Mouse (Mus musculus): ENCODE data around the gene Odf3l2.

The Odf3l2 gene

DNA sequence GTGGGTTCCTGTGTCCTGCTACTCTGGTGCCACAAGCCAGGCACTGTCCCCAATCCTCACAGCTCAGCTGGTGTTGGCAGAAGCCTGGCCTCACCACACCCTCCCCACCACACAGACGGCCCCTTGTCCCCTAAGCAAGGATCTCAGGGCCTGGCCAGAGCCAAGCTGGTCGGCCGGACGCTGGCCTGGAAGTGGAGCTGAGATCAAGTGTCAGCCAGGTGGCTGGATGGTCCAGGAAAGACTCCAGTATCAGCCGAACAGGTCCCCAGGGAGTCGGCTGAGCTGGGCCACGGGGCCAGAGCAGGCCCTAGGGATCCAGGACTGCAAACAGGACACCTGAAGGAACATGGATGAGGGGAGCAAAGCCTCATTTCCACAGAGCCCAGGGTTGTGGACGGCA, at the start of gene Odf3l2:
Gene Odf3l2, minus strand, starts transcription at position 28 of the 400 bp plus-strand sequence.
- in situ Hi-C loops (cut with MseI, MboI): loop anchor here in 1 of 2 experiments (5.0 kb wide), 1 partner anchor 48 kb away; no protein-coding TSS in a partner anchor

DNA sequence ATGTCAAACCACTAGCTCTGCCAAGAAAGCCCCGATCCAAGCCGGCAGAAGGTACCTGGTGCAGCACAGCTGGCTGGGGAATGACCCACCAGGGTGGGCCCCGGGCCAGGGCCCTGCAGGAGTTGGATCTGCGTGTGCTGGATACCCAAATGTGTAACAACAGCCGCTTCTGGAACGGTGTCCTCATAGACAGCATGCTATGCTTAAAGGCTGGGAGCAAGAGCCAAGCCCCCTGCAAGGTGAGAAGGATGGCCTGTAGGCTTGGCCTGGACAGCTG, 48.8 kb upstream of the Odf3l2 start:
- in situ Hi-C loops (cut with MseI, MboI): no loop called here

DNA sequence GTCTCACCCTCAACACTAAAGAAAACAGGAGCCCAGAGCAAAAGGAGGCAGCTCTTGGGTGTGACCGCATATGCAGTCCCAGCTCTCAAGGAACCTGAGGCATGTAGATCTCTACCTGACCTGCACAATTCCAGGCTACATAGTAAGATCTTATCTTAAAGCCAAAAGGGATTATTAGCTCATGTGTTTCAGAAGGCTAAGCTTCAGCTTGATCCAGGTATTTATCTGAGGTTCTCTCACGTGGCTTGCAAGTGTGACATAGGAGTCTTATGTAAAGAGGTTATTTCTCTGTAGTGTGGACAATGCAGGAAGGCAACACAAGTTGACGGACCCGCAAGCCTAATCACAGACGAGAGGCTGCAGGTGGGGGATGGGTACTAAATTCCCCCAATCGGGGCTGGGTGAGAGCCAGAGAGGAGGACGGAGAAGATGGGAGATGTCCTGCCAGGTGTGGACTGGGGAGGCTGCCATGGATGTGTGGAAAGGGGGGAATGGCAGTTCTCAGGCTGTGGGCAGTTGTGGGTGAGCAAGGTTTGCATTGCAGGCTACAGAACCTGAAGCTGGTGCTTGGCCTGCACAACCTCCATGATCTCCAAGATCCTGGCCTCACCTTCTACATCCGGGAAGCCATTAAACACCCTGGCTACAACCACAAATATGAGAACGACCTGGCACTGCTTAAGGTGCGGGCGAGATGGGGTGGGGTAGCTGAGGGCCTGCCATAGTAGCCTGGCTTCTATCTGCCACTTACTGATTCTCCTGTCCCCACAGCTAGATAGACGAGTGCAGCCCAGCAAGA, 48.2 kb upstream of the Odf3l2 start:
- in situ Hi-C loops (cut with MseI, MboI): no loop called here

DNA sequence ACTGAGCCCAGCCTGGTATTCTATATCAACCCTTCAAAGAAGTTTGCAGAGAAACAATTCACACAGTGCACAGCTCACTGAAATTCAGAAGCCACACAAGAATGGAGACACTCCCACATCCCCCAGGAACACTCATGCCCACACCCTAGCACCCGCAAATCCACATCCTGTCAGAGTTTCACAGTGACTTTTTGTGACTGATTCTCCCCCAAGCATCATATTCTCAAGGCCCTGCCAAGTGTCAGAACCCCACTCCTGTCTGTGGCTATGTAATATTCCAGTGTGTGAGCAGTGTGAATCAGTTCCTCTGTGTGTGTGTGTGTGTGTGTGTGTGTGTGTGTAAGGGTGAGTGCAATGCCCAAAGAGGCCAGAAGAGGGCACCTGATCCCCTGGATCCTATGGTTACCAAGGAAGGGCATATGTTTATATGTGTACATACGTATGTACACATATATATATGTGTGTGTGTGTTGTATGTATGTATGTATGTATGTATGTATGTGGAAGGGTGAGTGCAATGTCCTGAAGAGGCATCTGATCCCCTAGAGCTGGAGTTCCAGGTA, 46.5 kb upstream of the Odf3l2 start:
- in situ Hi-C loops (cut with MseI, MboI): no loop called here

DNA sequence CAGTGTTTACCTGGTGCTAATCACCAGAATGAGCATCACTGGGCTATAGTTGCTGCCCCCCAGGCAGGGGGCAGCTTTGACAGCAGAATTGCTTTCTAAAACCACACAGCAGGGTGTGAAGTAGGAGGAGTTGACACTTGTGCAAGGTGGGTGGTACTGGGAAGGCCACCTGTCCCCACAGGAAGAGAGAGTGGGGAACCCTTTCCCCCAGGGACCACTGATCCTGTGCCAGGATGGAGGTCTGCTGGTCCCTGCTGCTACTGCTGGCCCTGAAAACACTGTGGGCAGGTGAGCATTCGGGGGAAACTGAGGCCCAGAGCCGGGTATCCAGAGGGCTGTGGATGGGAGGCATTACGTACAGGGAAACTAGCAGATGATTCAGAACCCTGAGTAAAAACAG, 43.6 kb upstream of the Odf3l2 start:
- in situ Hi-C loops (cut with MseI, MboI): no loop called here

DNA sequence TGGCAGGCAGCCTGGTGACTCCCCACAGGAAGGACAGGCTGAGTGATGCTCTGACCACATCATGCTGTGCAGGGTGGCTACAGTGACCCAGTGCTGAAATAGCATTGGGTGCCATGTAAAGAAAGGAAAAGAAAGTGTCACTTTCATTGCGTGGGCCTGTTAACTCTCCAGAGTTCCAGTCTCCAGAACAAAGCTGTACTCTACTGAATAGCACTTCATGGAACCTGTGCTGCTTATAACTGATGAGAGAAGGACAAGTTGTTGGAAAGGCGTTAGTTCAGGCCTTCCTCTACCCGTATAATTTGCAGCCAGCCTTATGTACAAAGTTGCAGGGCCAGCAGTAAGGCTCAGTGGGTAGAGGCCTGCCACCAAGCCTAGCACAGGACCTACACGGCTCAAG, 43.2 kb upstream of the Odf3l2 start, which contains the start of gene Gzmm:
Gene Gzmm, plus strand, starts transcription at position 301 of the 400 bp plus-strand sequence.
- in situ Hi-C loops (cut with MseI, MboI): no loop called here

DNA sequence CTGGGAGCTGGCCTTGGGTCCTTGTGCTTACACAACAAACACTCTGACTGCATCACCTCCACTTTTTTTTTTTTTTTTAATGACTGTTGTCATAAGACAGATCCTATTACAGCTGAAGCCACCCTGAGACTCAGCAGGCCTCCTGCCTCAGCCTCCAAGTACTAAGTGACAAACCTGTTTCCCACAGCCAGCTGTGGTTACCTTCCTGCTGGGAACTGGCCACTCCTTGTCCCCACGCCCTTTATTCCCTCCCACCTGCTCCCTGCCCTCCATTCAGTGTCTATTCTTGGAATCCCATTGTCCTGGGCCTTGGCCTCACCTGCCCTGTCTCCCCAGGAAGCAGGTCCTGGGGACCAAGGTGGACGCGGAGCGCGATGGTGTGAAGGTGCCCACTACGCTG, 42.0 kb upstream of the Odf3l2 start:
- in situ Hi-C loops (cut with MseI, MboI): no loop called here

DNA sequence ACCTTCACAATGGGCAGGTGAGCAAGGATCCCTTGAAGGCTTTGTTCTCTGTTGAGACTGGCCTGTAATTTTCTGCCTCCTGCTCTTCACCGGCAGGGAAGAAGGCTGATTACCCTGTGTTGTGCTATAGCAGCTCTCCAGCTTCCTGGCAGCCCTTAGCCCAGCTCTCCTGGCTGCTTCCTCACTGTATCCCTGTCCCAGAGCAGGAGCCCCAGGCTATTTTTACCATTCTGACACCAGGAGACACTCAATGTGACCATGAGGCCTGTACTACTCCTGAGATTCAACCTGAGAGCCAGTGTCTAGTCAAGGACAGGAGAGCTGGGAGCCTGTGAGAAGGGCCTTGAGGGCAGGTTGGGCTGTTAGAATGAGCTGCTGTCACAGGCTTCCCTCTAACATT, 41.2 kb upstream of the Odf3l2 start:
- in situ Hi-C loops (cut with MseI, MboI): no loop called here

DNA sequence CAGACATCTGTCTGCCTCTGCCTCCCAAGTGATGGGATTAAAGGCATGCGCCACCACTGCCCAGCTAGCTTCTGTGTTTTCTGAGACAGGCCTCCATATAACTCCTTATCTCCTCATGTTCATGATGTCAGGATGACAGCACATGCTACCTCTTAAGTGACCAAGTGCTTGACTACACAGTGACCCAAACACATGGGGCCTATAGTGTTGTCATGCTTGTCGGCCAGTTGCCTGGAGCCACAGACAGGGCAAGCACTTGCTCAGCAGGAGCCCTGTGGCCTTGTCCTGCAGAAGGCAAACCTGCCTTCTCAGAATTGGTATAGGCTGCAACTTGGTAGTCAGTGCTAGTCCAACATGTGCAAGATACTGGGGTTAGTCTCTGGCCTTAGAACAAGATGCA, 40.7 kb upstream of the Odf3l2 start:
- in situ Hi-C loops (cut with MseI, MboI): no loop called here

DNA sequence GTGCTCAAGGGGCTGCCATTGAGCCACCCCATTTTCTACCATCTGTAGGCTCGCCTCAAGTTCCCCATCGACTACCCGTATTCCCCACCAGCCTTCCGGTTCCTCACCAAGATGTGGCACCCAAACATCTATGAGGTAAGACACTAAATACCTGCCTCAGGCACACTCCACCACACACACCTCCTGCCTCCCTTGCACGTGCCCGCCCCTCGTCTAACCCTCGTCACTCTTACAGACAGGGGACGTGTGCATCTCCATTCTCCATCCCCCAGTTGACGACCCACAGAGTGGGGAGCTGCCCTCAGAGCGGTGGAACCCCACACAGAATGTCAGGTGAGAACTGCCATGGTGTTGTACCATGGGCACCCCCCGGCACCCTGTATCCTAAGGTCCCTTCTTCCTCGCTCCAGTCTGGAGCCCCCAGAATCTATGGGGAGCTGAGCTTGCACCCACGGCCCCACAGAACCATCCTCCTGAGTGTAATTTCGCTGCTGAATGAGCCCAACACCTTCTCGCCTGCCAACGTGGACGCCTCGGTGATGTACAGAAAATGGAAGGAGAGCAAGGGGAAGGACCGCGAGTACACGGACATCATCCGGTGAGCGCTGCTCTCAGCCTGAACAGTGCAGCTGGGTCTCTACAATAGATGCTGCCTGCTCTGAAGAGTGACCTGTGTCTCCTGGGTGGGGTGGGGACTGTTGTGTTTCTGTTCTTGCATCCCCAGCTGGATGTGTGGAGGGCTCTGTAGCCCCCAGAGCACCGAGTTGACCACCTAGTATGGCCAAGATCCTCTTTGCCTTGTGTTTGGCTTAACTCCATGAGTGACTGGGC, 39.4 kb upstream of the Odf3l2 start:
- in situ Hi-C loops (cut with MseI, MboI): no loop called here

DNA sequence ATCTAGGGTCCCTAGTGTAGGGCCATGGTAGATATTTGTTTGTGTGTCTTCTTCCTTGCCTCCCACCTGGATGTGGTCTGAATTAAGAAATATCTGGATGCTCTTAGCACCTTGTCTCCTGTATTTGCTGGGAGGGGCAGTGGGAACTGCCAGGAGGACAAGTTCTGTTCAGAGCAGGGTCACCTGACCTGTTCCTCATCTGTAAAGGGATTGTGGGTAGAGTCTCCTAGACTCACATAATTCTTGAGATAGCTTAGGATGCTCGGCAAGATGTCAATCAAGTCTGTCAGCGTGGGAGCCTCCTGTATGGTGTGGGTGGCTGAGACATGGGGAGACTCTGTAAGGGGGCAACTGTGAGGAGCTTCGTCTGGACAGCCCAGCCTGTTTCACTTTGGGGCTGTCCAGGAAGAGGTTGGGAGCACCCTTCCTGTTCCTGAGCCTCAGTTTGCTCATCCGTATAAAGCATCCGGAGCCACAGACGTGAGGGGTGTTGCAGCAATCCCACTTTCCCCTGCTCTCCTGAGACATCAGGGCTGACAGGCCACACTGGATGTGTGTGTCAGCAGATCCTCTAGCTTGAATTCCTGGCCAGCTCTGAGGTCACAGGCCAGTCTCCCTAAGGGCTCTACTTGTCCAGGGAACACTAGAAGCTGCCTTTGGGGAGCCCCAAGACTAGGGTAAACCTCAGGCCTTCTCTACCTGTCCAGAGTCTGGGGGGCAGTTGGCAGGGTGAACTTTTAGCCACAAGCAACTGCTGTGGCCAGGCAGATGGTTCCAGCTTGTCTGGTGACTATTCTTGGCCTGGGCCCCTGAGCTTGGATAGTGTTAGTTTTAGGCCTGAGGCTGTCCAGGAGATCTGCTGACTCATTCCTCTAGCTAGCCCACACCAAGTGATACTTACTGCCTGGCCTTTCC, 38.4 kb upstream of the Odf3l2 start:
- in situ Hi-C loops (cut with MseI, MboI): no loop called here

DNA sequence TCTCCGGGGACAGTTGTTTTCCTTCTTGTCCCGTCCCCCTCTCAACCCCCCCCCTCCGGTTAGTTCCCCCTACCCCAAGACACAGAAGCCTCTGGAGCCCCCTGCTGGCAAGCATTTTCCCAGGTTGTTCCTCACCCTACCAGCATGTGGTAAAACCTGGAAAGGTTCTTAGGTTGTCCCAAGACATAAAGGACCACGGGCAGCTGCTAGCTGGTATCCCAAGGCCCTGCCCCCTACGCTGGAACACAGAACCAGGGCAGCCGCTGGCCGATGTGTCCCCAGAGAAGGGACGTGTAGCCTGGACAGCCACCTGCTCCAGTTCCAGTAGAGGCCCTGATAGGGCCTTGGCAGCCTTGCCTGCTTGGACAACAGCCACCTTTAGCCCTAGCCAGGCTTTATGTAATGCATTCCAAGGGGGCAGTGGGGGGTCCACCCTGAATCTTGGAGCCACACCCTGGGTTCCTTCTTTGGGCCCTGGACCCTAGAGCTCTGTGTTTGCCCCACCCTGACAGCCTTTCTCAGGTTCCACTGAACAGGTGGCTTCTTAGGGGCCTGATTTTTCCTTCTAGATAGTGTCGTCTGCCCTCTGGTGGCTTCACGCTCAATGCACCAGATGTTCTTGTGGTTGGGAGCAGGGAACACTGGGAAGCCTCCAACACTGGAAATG, 37.5 kb upstream of the Odf3l2 start:
- in situ Hi-C loops (cut with MseI, MboI): no loop called here

DNA sequence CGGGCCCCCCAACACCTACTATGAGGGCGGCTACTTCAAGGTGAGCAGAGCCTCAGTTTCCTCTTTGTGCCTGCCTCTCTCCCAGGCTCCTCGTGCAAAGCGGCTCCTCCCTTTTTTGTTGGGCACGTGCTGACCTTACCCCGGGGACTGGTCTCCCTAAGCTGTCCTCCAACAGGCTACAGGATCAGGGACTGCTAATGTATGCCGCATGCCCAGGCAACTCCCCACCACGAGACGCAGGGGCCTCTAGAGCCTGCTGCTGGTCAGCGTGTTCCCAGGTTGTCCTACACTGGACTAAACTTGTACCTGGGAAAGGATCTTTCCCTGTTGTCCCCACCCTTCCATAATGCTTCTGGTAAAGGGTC, 37.0 kb upstream of the Odf3l2 start:
- in situ Hi-C loops (cut with MseI, MboI): no loop called here

DNA sequence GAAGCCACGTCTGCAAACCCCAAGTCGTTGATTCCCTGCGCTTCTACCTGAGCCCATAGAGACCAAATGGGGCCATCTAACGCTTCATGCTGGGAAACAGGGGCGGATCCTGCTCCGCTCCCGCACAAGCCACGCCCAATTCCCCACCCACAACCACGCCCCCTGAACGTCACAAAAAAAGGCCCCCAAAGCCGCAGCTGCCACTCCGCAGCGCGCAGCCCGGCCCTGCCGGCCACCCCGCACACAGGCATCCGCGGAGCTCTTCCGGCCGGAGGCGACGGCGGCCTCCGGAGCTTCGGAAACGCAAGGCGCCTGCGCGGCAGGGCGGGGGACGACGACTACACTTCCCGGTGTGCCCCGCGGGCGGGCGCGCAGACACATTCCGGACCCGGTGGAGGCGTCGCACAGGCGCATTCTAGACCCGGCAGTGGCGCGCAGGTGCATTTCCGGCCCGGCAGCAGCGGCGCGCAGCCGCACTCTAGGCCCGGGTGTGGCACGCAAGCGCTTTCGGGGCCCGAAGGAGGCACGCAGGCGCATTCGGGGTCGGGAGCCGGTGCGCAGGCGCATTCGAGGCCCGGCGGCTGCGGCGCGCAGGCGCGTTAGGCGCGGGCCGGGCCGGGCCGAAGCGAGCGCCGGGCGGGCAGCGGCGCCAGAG, 36.2 kb upstream of the Odf3l2 start, which contains the start of gene Cdc34:
Gene Cdc34, plus strand, starts transcription at position 605 of the 655 bp plus-strand sequence.
- in situ Hi-C loops (cut with MseI, MboI): no loop called here

DNA sequence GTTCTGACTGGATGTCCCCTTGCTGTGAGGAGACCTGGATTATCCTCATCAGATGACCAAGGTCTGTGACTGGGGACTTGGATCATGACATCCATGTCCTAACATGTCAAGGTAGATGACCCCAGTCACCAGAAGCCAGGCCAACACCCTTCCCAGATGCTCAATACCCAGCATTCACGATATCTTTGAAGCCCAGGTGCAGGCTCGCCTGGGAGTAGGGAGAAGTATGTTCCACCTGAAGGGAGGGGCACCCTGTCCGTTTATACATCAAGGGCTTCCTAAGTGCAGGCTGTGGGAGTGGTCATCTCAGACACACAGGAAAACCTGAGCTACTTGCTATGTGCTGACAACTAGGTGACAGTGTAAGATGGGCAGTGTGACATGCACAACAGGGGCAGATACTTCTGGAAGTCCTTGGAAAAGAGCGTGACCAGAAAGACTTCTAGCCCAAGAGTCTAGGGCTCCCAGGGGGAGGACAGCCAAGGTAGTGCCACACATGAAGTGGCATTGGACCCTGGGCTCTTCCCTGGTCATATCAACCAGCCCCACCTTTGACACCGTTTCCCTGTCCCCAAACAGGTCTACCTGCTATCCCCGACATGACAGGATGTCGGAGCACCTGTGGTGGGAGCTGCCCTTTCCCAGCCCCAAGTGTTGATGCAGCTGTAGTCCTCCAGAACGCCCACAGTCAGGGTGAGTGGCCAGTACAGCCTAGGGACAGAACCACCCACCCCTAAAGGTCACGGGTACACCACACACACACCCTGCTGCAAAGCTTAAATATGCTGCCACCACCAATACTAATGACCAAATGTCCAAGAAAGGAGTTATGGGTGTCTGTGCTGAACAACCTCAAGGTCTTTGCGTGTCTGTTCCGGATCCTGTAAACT, 35.3 kb upstream of the Odf3l2 start:
- in situ Hi-C loops (cut with MseI, MboI): no loop called here

DNA sequence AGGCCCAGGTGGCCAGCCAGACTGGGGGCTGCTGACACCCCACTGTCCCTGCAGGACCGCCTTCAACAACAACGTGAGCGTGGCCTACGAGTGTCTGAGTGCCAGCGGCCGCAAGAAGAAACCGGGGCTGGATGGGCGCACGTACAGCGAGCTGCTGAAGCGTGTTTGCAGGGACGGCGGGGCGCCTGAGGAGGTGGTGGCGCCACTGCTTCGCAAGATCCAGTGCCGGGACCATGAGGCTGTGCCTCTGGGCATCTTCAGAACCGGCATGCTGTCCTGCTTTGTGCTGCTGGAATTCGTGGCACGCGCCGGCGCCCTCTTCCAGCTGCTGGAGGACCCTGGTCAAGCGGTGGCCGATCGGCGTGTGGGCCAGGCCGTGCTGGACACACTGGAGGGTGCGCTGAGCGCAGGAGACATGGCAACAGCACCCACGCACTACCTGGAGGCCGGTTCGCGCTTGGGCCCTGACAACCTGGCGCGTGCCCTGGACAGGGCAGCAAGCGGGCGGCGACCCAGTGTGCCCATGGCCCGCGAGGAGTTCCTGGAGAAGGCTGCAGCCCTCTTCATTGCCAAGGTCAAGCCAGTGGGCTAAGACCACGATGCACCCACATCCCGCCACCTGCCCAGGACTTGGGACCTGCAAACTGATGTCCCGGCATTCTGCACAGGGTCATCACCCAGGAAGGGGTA, 30.0 kb upstream of the Odf3l2 start:
- in situ Hi-C loops (cut with MseI, MboI): no loop called here

DNA sequence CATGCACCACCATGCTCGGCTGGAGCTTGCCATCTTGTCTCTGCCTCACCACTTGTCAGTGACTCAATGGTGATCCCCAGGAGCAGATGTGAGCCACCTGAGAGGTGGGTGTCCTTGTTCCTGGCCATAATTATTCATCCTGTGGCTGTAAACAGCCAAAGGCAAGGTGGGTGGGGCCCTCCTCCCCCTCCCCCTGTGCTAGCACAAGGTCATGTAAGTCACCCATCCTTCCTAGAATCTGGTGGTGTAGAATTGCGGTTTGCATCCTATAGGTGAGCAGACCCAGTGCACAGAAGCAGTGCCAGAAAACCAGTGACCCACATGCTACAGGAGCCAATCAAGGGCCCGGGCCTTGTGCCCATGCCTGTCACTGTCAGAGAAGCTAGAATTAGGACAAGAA, 27.5 kb upstream of the Odf3l2 start:
- in situ Hi-C loops (cut with MseI, MboI): no loop called here

DNA sequence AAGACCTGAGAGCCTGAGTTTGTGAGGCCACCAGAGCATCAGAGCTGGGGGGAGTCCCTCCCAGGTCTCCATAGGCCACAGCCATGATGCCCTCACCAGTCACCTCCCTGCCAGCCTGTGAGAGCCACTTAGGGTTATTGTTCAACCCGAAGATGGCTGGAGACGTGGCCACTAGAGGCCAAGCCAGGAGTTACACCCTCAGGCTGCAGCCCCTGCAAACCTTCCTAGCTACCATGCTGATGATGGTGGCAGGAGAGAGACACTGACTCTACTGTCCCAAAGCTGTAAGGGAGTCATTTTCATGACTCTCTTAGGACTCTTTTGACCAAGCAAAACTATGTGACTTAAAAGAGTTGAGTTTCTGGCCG, 26.5 kb upstream of the Odf3l2 start:
- in situ Hi-C loops (cut with MseI, MboI): no loop called here

Measured in mouse trophoblast stem cell (cell line).